Comparison of ENCODE assay signal across 8 mouse cellular contexts in the genomic region with DNA sequence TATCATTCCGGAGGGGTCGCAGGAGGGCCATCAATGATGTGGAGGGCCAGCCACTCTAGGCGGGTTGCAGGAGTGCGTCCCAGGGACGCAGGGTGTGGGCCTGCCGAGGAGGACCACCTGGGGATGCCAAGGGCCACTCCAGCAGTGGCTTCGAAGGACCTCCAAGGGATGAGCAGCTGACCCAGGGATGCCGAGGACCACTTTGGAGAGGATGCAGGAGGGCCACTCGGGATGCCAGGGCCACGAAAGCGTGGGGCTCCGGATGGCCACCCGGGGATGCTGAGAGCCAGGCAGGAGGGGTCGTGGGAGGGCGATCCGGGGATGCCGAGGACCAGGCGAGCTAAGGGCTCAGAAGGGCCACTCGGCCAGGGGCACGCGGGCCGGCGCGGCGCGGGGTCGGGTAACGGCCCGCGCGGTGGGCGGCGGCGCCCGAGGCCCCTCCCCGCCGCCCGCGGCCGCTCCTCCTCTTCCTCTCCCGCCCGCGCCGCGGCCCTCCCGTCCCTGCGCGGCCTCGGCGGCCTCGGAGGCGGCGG. TPM values are rescaled to one million over a fixed set of nuclear protein-coding genes. Genes with fewer than 3 reads are reported as not detected.
DNase-seq lines count a peak whose midpoint lies in the region; ATAC-seq and TF ChIP-seq lines count a peak whose summit lies in the region.

A gene (plus strand): TSS at position 530 of the 533 bp plus-strand sequence.

- 3% methylated on average over 31 of the region's 53 CpGs for WGBS in forebrain, embryonic 16.5 days
- WGBS in spleen, adult 2 months, result 10% methylated on average over 34 of the region's 53 CpGs

- H3K4me2 ChIP-seq in forebrain, embryonic 16.5 days (ENCODE audit: low read length), result peak within 1 kb of the TSS; percentile 97

- no peak for TF ChIP-seq CTCF in spleen, adult 2 months (IDR thresholded peaks at IDR 0.05; ENCODE audit: extremely low read depth, insufficient read depth, insufficient read length, insufficient replicate concordance)

- no peaks in the 10 kb centered on the region for H3K9me3 ChIP-seq in forebrain, embryonic 16.5 days (ENCODE audit: control insufficient read depth, low read length)

- TF ChIP-seq POLR2A in spleen, adult 2 months (IDR thresholded peaks at IDR 0.05; ENCODE audit: low read depth, low read length), result no peak

- peak within 1 kb of the TSS; percentile 75 for H3K27ac ChIP-seq in forebrain, embryonic 16.5 days (ENCODE audit: low read length)
- peak within 1 kb of the TSS; percentile 24; the same call in 1 of the 2 replicates for H3K27ac ChIP-seq in spleen, adult 2 months (ENCODE audit: insufficient read depth, low read length)

- no peaks in the 10 kb centered on the region for H3K36me3 ChIP-seq in forebrain, embryonic 16.5 days (ENCODE audit: control insufficient read depth, insufficient read depth)
- no peaks in the 10 kb centered on the region for H3K36me3 ChIP-seq in spleen, adult 2 months (ENCODE audit: control insufficient read depth, insufficient read depth, low read length)

- H3K4me3 ChIP-seq in forebrain, embryonic 16.5 days (replicated peaks; ENCODE audit: low read length), result peak within 1 kb of the TSS; percentile 97
- peak within 1 kb of the TSS; percentile 76 for H3K4me3 ChIP-seq in spleen, adult 2 months (ENCODE audit: extremely low read depth, insufficient read depth, insufficient read length)

- peak; percentile 74 for ATAC-seq in forebrain, embryonic 16.5 days
- ATAC-seq in hematopoietic stem cell, adult 5-6 weeks (replicated peaks in 1 of 2; ENCODE audit: insufficient read depth in 1 of 2, low FRiP score in 2 of 2, low TSS enrichment in 1 of 2, low read depth in 1 of 2, poor library complexity in 2 of 2, severe bottlenecking in 2 of 2), result peak in 1 of 2 experiments; percentile 34; a peak in 1 of 4 replicates

- H3K9ac ChIP-seq in forebrain, embryonic 16.5 days (replicated peaks; ENCODE audit: low read depth, low read length), result peak within 1 kb of the TSS; percentile 98

- H3K27me3 ChIP-seq in forebrain, embryonic 16.5 days (replicated peaks; ENCODE audit: control insufficient read depth, insufficient read depth, low read length), result no peaks in the 10 kb centered on the region
- H3K27me3 ChIP-seq in spleen, adult 2 months (ENCODE audit: control insufficient read depth, insufficient read depth, low read length), result no peaks in the 10 kb centered on the region; the same call in 1 of the 2 replicates

- peak; percentile 50 for DNase-seq in layer of hippocampus, adult 11-12 months (ENCODE audit: low spot score)
- no peak for DNase-seq in layer of hippocampus, adult 9-11 months
- DNase-seq in cerebellum, adult 18-20 months, result peak; percentile 60 to 77
- DNase-seq in layer of hippocampus, postnatal 25 days (ENCODE audit: extremely low spot score in 1 of 2, low spot score in 1 of 2), result peak; percentile 41 to 56
- peak; percentile 47 for DNase-seq in lung, postnatal 36 days
- peak in 1 of 2 experiments; percentile 37 for DNase-seq in spleen, adult 2 months (ENCODE audit: low read depth in 1 of 2, low spot score in 2 of 2)

- peaks cover 34% of the 10 kb centered on the region for H3K4me1 ChIP-seq in forebrain, embryonic 16.5 days (replicated peaks; ENCODE audit: control insufficient read depth, insufficient read depth, low read length)
- H3K4me1 ChIP-seq in spleen, adult 2 months (ENCODE audit: control insufficient read depth, insufficient read depth, insufficient read length), result peaks cover 17% of the 10 kb centered on the region; the same call in 1 of the 2 replicates

RNA-seq across cellular contexts. Expression of the gene that starts here (rescaled TPM):
- 15.6 and 17.2 TPM in 2 replicates for polyA plus RNA-seq in forebrain, embryonic 16.5 days (2015; fragmentation: Nextera tagmentation; extraction: Ambion mirVana)
- 39.8 and 42.2 TPM in 2 replicates for total RNA-seq in hematopoietic stem cell, adult 5-6 weeks (2017)
- 10 to 100 TPM; 73.9 to 84.4 TPM for total RNA-seq in layer of hippocampus, postnatal 25 days (2021)
- polyA plus RNA-seq in spleen, adult 2 months (2012; rRNA removed), result 55.6 and 77.7 TPM in 2 replicates
